Mouse (Mus musculus) erythroblast, embryonic 14.5 days (primary cell): ENCODE data around the gene Ube2q2.

Experiments
- GATA1 ChIP-seq: IDR thresholded peaks from 2 replicates; pipeline ENCODE4 v1.6.1; 2012; ENCODE audit warnings: low read length, inconsistent platforms, mixed read lengths
- TAL1 ChIP-seq: IDR thresholded peaks from 3 replicates; pipeline ENCODE4 v1.6.1; 2012; ENCODE audit warnings: low read length, inconsistent platforms, mixed read lengths

- TF ChIP-seq GATA1: no peak
- TF ChIP-seq TAL1: no peak
Observed at GRCm38 (mm10) chr9:55114752-55115151, 33.9 kb upstream of the Ube2q2 start.
